Mouse (Mus musculus) heart, adult 2 months (tissue): ENCODE data around the gene Ltbp3. TPM values are rescaled to one million over a fixed set of nuclear protein-coding genes. Genes with fewer than 3 reads are reported as not detected.

Source experiments
- DNase-seq, 2 experiments: peaks; one replicate each; pipeline ENCODE4 v3.0.0; 2021
- H3K27ac ChIP-seq: fragments of 200-600 bp; 2 replicates; pipeline ENCODE4 v1.8.1; 2022
- H3K27me3 ChIP-seq: fragments of 200-500 bp; 2 replicates; pipeline ENCODE4 v1.6.1; 2012; ENCODE audit warnings: mild to moderate bottlenecking, low read length, inconsistent platforms, mixed read lengths; ENCODE audit not compliant: control insufficient read depth, insufficient read depth
- H3K36me3 ChIP-seq: fragments of 200-500 bp; 2 replicates; pipeline ENCODE4 v1.6.1; 2012; ENCODE audit warnings: low read length, inconsistent platforms; ENCODE audit not compliant: control insufficient read depth, insufficient read depth
- H3K4me1 ChIP-seq: fragments of 200-500 bp; 2 replicates; pipeline ENCODE4 v1.6.1; 2011; ENCODE audit warnings: low read length; ENCODE audit not compliant: control insufficient read depth, insufficient read depth
- H3K4me3 ChIP-seq: fragments of 200-600 bp; 2 replicates; pipeline ENCODE4 v1.8.1; 2022
- H3K79me2 ChIP-seq: fragments of 200-500 bp; replicated peaks from 2 replicates; pipeline ENCODE4 v1.6.1; 2012; ENCODE audit warnings: mild to moderate bottlenecking, inconsistent platforms, low read length, moderate library complexity, mixed read lengths; ENCODE audit not compliant: control insufficient read depth, insufficient read depth
- H3K9ac ChIP-seq: fragments of 200-500 bp; 2 replicates; pipeline ENCODE4 v1.6.1; 2012; ENCODE audit warnings: low read depth, mild to moderate bottlenecking, control low read depth, inconsistent platforms, low read length, mixed read lengths
- CTCF ChIP-seq: fragments of 200-600 bp; IDR thresholded peaks from 2 replicates; pipeline ENCODE4 v1.8.1; 2022; ENCODE audit warnings: antibody characterized with exemption, mild to moderate bottlenecking, moderate library complexity
- EP300 ChIP-seq: fragments of 200-500 bp; IDR thresholded peaks from 2 replicates; pipeline ENCODE4 v1.6.1; 2011; ENCODE audit warnings: low read depth, low read length, control low read depth; ENCODE audit not compliant: insufficient read depth
- POLR2A ChIP-seq: fragments of 200-500 bp; IDR thresholded peaks from 2 replicates; pipeline ENCODE4 v1.6.1; 2011; ENCODE audit warnings: mild to moderate bottlenecking, low read depth, low read length, control low read depth; ENCODE audit not compliant: insufficient read depth
- WGBS: fragments of 180-500 bp; shearing (Covaris S2); methylation state at CpG from one replicate; pipeline ENCODE4 v1.1.7; 2018; 5-methylcytosine and 5-hydroxymethylcytosine counted together
- intact Hi-C: fragments of 180-260 bp; cut with DNase I; formaldehyde crosslinking; loops from one replicate; pipeline ENCODE4 v1.15.1; 2025
- long read RNA-seq: library from polyadenylated mRNA; stranded (forward); transcript quantifications from one replicate; pipeline ENCODE4 v2.0.0, GENCODE M21; 2021
- polyA plus RNA-seq: library from polyadenylated mRNA; depleted of rRNA; stranded (reverse); fragments of >200 nt; gene quantifications from 2 replicates; pipeline ENCODE4 v1.2.3, GENCODE M21; 2012; rRNA removed
- total RNA-seq, 2 experiments: library from RNA; stranded (reverse); gene quantifications; 2 replicates each; pipeline ENCODE4 v1.2.3; 2021

Ltbp3 gene
- total RNA-seq (10 to 100 TPM; 30.7 to 34.2 TPM), polyA plus RNA-seq (61.3 and 61.5 TPM in 2 replicates)
- long read RNA-seq, partial matches to known transcripts, result 3 of 3 reads
- long read RNA-seq, other reads (novel, unspliced or antisense), result 0 of 3 reads

GRCm38 (mm10) chr19:5740320-5741317, at the start of gene Ltbp3:
Gene Ltbp3, plus strand, starts transcription at chr19:5740904.
- H3K4me3 ChIP-seq, result peak within 1 kb of the TSS; percentile 72
- H3K36me3 ChIP-seq, result no peaks in the 10 kb centered on the region
- peak within 1 kb of the TSS; percentile 88 for H3K27ac ChIP-seq
- DNase-seq, result peak; percentile 84 to 85
- intact Hi-C loops, result no loop called here
- 45% methylated on average over 14 of the region's 14 CpGs for WGBS
- no peaks in the 10 kb centered on the region for H3K79me2 ChIP-seq
- H3K4me1 ChIP-seq, result peaks cover 9% of the 10 kb centered on the region
- peak within 1 kb of the TSS; percentile 88 for H3K9ac ChIP-seq
- TF ChIP-seq CTCF, result no peak
- H3K27me3 ChIP-seq, result no peaks in the 10 kb centered on the region

- 18% methylated on average over 5 of the region's 5 CpGs for WGBS
- peak overlapping the region; percentile 78 for H3K9ac ChIP-seq
- peak overlapping the region; percentile 94 for H3K4me3 ChIP-seq
- no peaks in the 10 kb centered on the region for H3K27me3 ChIP-seq
- intact Hi-C loops, result loop anchor here (2.0 kb wide), 1 partner anchor 55 kb away; the partner anchor contains the start of gene Rela
- H3K79me2 ChIP-seq, result peaks cover 11% of the 10 kb centered on the region
- peak in 1 of 2 experiments; percentile 50 for DNase-seq
- peak overlapping the region; percentile 97 for H3K27ac ChIP-seq
- TF ChIP-seq CTCF (no peak), POLR2A (peak; percentile 10; the same call in 1 of the 2 replicates)
- no peaks in the 10 kb centered on the region; the same call in 1 of the 2 replicates for H3K36me3 ChIP-seq
- H3K4me1 ChIP-seq, result peaks cover 17% of the 10 kb centered on the region
These were observed 49.1 kb upstream of the Ltbp3 start for GRCm38 (mm10) chr19:5691601-5692000.

- intact Hi-C loops, result loop anchor here (1.0 to 2.0 kb wide), 2 partner anchors 21 to 35 kb away; no protein-coding TSS in a partner anchor
- Histone ChIP-seq H3K4me1 (peaks cover 17% of the 10 kb centered on the region), H3K9ac (peak overlapping the region; percentile 78), H3K27ac (peak overlapping the region; percentile 97), H3K79me2 (peaks cover 11% of the 10 kb centered on the region), H3K27me3 (no peaks in the 10 kb centered on the region), H3K36me3 (no peaks in the 10 kb centered on the region; the same call in 1 of the 2 replicates), H3K4me3 (peak overlapping the region; percentile 94)
- peak; percentile 79 to 88 for DNase-seq
- TF ChIP-seq CTCF, result no peak
- TF ChIP-seq POLR2A, result 0 out of 2 replicates have a peak, but pooled peaks have one; percentile 33
- peak; percentile 60; the same call in 1 of the 2 replicates for TF ChIP-seq EP300
- WGBS, result 19% methylated on average over 10 of the region's 10 CpGs
These were observed 48.4 kb upstream of the Ltbp3 start for GRCm38 (mm10) chr19:5692086-5692912.

GRCm38 (mm10) chr19:5692913-5693396, 47.7 kb upstream of the Ltbp3 start:
- Histone ChIP-seq H3K9ac (peak overlapping the region; percentile 56), H3K27ac (peak overlapping the region; percentile 97), H3K4me1 (peaks cover 13% of the 10 kb centered on the region), H3K4me3 (peak overlapping the region; percentile 94), H3K27me3 (no peaks in the 10 kb centered on the region), H3K36me3 (no peaks in the 10 kb centered on the region; the same call in 1 of the 2 replicates), H3K79me2 (peaks cover 11% of the 10 kb centered on the region)
- WGBS, result 18% methylated on average over 10 of the region's 10 CpGs
- DNase-seq, result peak; percentile 36 to 52
- TF ChIP-seq EP300 (no peak), POLR2A (peak; percentile 13; the same call in 1 of the 2 replicates), CTCF (no peak)
- intact Hi-C loops, result loop anchor here (1.0 to 2.0 kb wide), 2 partner anchors 20 to 34 kb away; no protein-coding TSS in a partner anchor

- no peak for DNase-seq
- no peaks in the 10 kb centered on the region for H3K27me3 ChIP-seq
- H3K27ac ChIP-seq, result peak overlapping the region; percentile 97
- WGBS, result 55% methylated on average over 6 of the region's 6 CpGs
- peak overlapping the region; percentile 94 for H3K4me3 ChIP-seq
- H3K36me3 ChIP-seq, result no peaks in the 10 kb centered on the region; the same call in 1 of the 2 replicates
- H3K79me2 ChIP-seq, result peaks cover 11% of the 10 kb centered on the region
- intact Hi-C loops, result loop anchor here (2.0 kb wide), 1 partner anchor 19 kb away; no protein-coding TSS in a partner anchor
- peaks cover 13% of the 10 kb centered on the region for H3K4me1 ChIP-seq
- TF ChIP-seq CTCF, result no peak
- no peak for TF ChIP-seq POLR2A
- TF ChIP-seq EP300, result no peak
- peak overlapping the region; percentile 56; the same call in 1 of the 2 replicates for H3K9ac ChIP-seq
These were observed 46.9 kb upstream of the Ltbp3 start for GRCm38 (mm10) chr19:5693801-5694200.
